Mouse (Mus musculus): Measurements from ENCODE around the gene Prdx2. TPM values are rescaled to one million over a fixed set of nuclear protein-coding genes. Genes with fewer than 3 reads are reported as not detected.

The Prdx2 gene
- polyA plus RNA-seq, 1 experiment from 2014 or later, result 965 TPM

DNA sequence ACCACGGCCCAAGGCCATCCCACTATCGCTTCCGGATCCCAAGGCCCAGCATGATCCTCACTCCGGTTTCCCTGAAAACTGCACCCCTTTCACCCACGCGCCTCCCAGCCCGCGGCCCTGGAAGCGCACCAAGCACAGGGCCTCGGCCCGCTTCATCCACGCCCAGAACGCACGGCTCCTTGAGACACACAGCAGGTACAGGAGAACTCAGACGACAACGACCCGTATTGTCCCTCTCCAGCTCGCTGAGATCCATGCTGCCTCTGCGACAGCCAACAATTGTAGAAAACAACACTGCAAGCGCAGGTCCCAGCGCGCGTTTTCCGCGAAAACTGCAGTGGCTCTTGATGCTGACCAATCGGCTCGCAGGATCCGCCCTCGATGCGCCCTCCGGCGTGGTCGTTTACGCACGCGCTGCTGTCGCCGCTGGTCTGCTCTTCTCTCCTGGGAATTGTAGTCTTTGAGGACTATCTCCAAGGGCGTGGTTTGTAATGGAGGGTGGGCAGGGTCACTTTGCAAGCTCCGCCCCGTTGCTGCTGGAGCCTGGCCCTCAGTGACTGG, 3.6 kb upstream of the Prdx2 start:
- Histone ChIP-seq H3K4me1 (ENCODE audit: control insufficient read depth, insufficient read depth, low read length) (peaks cover 23% of the 10 kb centered on the region), H3K4me2 (replicated peaks; ENCODE audit: low read depth, low read length) (peak overlapping the region; percentile 89)

DNA sequence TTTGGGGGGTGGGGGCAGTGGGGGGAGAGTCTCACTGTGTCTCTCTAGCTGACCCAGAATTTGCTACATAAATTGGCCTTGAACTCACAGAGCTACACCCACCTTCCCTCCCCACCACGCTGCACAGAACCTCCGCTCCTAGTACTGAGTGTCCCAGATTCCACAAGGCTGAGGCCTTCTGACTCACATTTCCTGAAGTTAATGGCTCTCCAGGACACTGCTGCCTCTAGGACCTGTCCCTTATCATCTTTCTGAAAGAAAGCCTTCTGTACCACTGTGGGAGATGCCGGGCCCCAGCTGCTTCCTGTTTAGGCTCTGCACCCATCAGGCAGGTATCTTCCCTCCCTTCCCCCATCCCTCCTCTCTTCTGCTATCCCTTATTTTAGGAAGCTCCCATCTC, 2.8 kb upstream of the Prdx2 start:
- ATAC-seq (ENCODE audit: low FRiP score, low TSS enrichment), result no peak; the same call in 1 of the 2 replicates
- H3K9me3 ChIP-seq (ENCODE audit: control insufficient read depth, low read length), result no peaks in the 10 kb centered on the region
- H3K27me3 ChIP-seq (ENCODE audit: control insufficient read depth, insufficient read depth, low read length), result no peaks in the 10 kb centered on the region
- H3K4me3 ChIP-seq (ENCODE audit: low read length), result no peak overlapping the region
- H3K4me1 ChIP-seq (ENCODE audit: control insufficient read depth, insufficient read depth, low read length), result peaks cover 27% of the 10 kb centered on the region
- 45% methylated on average over 3 of the region's 3 CpGs for WGBS
- peaks cover 11% of the 10 kb centered on the region; the same call in 1 of the 2 replicates for H3K36me3 ChIP-seq (ENCODE audit: control insufficient read depth, insufficient read depth, low read length)
- H3K4me2 ChIP-seq (replicated peaks; ENCODE audit: low read depth, low read length), result no peak overlapping the region
- H3K27ac ChIP-seq (ENCODE audit: low read depth, low read length), result no peak overlapping the region
- no peak overlapping the region for H3K9ac ChIP-seq (ENCODE audit: low read depth, low read length)

More for the DNA sequence above, 3.6 kb upstream of the Prdx2 start:
- Histone ChIP-seq H3K36me3 (ENCODE audit: control insufficient read depth, insufficient read depth, low read length) (peaks cover 11% of the 10 kb centered on the region; the same call in 1 of the 2 replicates), H3K9me3 (ENCODE audit: control insufficient read depth, low read length) (no peaks in the 10 kb centered on the region), H3K27me3 (ENCODE audit: control insufficient read depth, insufficient read depth, low read length) (no peaks in the 10 kb centered on the region), H3K27ac (ENCODE audit: low read depth, low read length) (peak overlapping the region; percentile 83; the same call in 1 of the 2 replicates), H3K4me3 (ENCODE audit: low read length) (peak overlapping the region; percentile 74), H3K9ac (ENCODE audit: low read depth, low read length) (peak overlapping the region; percentile 76)
- peak; percentile 86 for ATAC-seq (ENCODE audit: low FRiP score, low TSS enrichment)
- WGBS, result under 1% methylated on average over 40 of the region's 41 CpGs

GRCm38 (mm10) chr8:84967532-84968304, 1.7 kb upstream of the Prdx2 start:
- Histone ChIP-seq H3K4me3 (ENCODE audit: low read length) (no peak overlapping the region), H3K4me2 (replicated peaks; ENCODE audit: low read depth, low read length) (peak overlapping the region; percentile 69; the same call in 1 of the 2 replicates), H3K4me1 (ENCODE audit: control insufficient read depth, insufficient read depth, low read length) (peaks cover 27% of the 10 kb centered on the region), H3K27me3 (ENCODE audit: control insufficient read depth, insufficient read depth, low read length) (no peaks in the 10 kb centered on the region), H3K27ac (ENCODE audit: low read depth, low read length) (no peak overlapping the region), H3K9ac (ENCODE audit: low read depth, low read length) (no peak overlapping the region; the same call in 1 of the 2 replicates), H3K36me3 (ENCODE audit: control insufficient read depth, insufficient read depth, low read length) (peaks cover 20% of the 10 kb centered on the region; the same call in 1 of the 2 replicates), H3K9me3 (ENCODE audit: control insufficient read depth, low read length) (no peaks in the 10 kb centered on the region)
- 89% methylated on average over 13 of the region's 13 CpGs for WGBS
- ATAC-seq (ENCODE audit: low FRiP score, low TSS enrichment), result no peak

- ATAC-seq (ENCODE audit: low FRiP score, low TSS enrichment), result no peak
- H3K9me3 ChIP-seq (ENCODE audit: control insufficient read depth, low read length), result no peaks in the 10 kb centered on the region
- H3K9ac ChIP-seq (ENCODE audit: low read depth, low read length), result peak overlapping the region; percentile 90
- peaks cover 27% of the 10 kb centered on the region for H3K4me1 ChIP-seq (ENCODE audit: control insufficient read depth, insufficient read depth, low read length)
- peak overlapping the region; percentile 88 for H3K27ac ChIP-seq (ENCODE audit: low read depth, low read length)
- peaks cover 29% of the 10 kb centered on the region for H3K36me3 ChIP-seq (ENCODE audit: control insufficient read depth, insufficient read depth, low read length)
- no peaks in the 10 kb centered on the region for H3K27me3 ChIP-seq (ENCODE audit: control insufficient read depth, insufficient read depth, low read length)
- H3K4me3 ChIP-seq (ENCODE audit: low read length), result peak overlapping the region; percentile 76
- peak overlapping the region; percentile 69 for H3K4me2 ChIP-seq (replicated peaks; ENCODE audit: low read depth, low read length)
- WGBS, result 20% methylated on average over 2 of the region's 2 CpGs
These were observed 737 bp upstream of the Prdx2 start for GRCm38 (mm10) chr8:84968650-84969049.

GRCm38 (mm10) chr8:84970135-84970790, 876 bp downstream of the Prdx2 start:
- no peak for ATAC-seq (ENCODE audit: low FRiP score, low TSS enrichment)
- Histone ChIP-seq H3K4me2 (replicated peaks; ENCODE audit: low read depth, low read length) (peak overlapping the region; percentile 69), H3K27me3 (ENCODE audit: control insufficient read depth, insufficient read depth, low read length) (no peaks in the 10 kb centered on the region), H3K36me3 (ENCODE audit: control insufficient read depth, insufficient read depth, low read length) (peaks cover 38% of the 10 kb centered on the region), H3K9ac (ENCODE audit: low read depth, low read length) (peak overlapping the region; percentile 90), H3K9me3 (ENCODE audit: control insufficient read depth, low read length) (no peaks in the 10 kb centered on the region), H3K4me3 (ENCODE audit: low read length) (peak overlapping the region; percentile 76), H3K27ac (ENCODE audit: low read depth, low read length) (peak overlapping the region; percentile 88), H3K4me1 (ENCODE audit: control insufficient read depth, insufficient read depth, low read length) (peaks cover 21% of the 10 kb centered on the region)
- 7% methylated on average over 21 of the region's 21 CpGs for WGBS

DNA sequence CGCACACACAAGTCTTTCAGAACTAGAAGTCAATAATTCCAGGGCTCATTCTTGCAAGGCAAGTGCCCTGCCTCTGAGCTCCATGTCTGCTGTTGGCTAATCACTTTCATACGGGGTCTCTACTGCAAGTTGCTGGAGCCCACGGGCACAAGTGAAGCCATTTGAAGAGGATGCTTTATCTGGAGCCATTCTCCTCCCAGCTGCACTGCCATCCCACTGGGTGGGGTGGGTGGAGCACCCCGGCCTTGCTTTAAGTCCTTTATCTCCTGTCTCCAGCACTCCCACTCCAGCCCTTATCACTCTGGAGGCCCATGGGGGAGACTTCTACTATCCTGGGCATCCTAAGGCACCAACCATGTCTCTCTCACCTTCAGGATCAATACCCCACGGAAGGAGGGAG, 1.5 kb downstream of the Prdx2 start:
- H3K4me3 ChIP-seq (ENCODE audit: low read length), result peak overlapping the region; percentile 76
- peaks cover 38% of the 10 kb centered on the region for H3K36me3 ChIP-seq (ENCODE audit: control insufficient read depth, insufficient read depth, low read length)
- peak overlapping the region; percentile 69 for H3K4me2 ChIP-seq (replicated peaks; ENCODE audit: low read depth, low read length)
- peaks cover 24% of the 10 kb centered on the region for H3K4me1 ChIP-seq (ENCODE audit: control insufficient read depth, insufficient read depth, low read length)
- no peaks in the 10 kb centered on the region for H3K27me3 ChIP-seq (ENCODE audit: control insufficient read depth, insufficient read depth, low read length)
- H3K9ac ChIP-seq (ENCODE audit: low read depth, low read length), result peak overlapping the region; percentile 90; the same call in 1 of the 2 replicates
- H3K9me3 ChIP-seq (ENCODE audit: control insufficient read depth, low read length), result no peaks in the 10 kb centered on the region
- ATAC-seq (ENCODE audit: low FRiP score, low TSS enrichment), result no peak
- WGBS, result 77% methylated on average over 5 of the region's 5 CpGs
- no peak overlapping the region for H3K27ac ChIP-seq (ENCODE audit: low read depth, low read length)

GRCm38 (mm10) chr8:84973079-84973478, 3.7 kb downstream of the Prdx2 start:
- Histone ChIP-seq H3K36me3 (ENCODE audit: control insufficient read depth, insufficient read depth, low read length) (peaks cover 38% of the 10 kb centered on the region), H3K27me3 (ENCODE audit: control insufficient read depth, insufficient read depth, low read length) (no peaks in the 10 kb centered on the region; the same call in 1 of the 2 replicates), H3K9me3 (ENCODE audit: control insufficient read depth, low read length) (no peaks in the 10 kb centered on the region), H3K4me3 (ENCODE audit: low read length) (no peak overlapping the region), H3K27ac (ENCODE audit: low read depth, low read length) (no peak overlapping the region), H3K9ac (ENCODE audit: low read depth, low read length) (no peak overlapping the region), H3K4me2 (replicated peaks; ENCODE audit: low read depth, low read length) (no peak overlapping the region), H3K4me1 (ENCODE audit: control insufficient read depth, insufficient read depth, low read length) (peaks cover 37% of the 10 kb centered on the region)
- 93% methylated on average over 1 of the region's 1 CpGs for WGBS
- ATAC-seq (ENCODE audit: low FRiP score, low TSS enrichment), result no peak

DNA sequence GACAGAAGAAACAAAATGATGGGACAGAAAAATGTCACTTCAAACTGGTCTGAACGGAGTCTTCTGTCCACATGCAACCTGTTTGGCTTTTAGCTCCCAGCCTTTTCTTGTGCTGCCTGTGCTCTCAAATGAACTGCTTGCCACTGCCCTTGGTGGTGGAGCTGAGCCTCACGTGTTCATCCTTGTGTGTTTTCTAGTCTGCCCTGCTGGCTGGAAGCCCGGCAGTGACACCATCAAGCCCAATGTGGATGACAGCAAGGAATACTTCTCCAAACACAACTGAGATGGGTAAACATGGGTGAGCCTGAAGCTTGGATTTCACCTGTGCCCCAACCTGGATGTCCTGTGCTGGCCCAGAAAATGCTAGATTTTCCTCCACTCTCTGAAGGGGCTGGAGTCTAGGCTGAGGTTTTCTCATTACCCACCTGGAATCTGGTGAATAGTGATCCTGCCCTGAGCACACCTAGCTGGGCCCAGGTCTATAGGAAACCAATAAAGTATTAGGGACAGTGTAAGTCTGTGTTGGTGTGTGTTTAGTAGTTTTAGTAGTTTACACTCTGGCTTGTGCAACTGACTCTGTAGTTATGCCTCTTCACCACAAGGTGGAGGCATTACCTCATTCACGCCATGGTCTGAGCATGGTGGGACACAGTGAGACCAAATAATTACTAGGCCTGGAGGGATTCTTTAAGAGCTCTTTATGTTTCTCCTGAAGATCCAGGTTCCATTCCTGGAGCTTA, 4.6 kb downstream of the Prdx2 start:
- Histone ChIP-seq H3K27ac (ENCODE audit: low read depth, low read length) (no peak overlapping the region), H3K4me1 (ENCODE audit: control insufficient read depth, insufficient read depth, low read length) (peaks cover 36% of the 10 kb centered on the region), H3K4me2 (replicated peaks; ENCODE audit: low read depth, low read length) (no peak overlapping the region), H3K9me3 (ENCODE audit: control insufficient read depth, low read length) (no peaks in the 10 kb centered on the region), H3K27me3 (ENCODE audit: control insufficient read depth, insufficient read depth, low read length) (no peaks in the 10 kb centered on the region; the same call in 1 of the 2 replicates), H3K36me3 (ENCODE audit: control insufficient read depth, insufficient read depth, low read length) (peaks cover 38% of the 10 kb centered on the region), H3K4me3 (ENCODE audit: low read length) (no peak overlapping the region), H3K9ac (ENCODE audit: low read depth, low read length) (no peak overlapping the region)
- ATAC-seq (ENCODE audit: low FRiP score, low TSS enrichment), result no peak; the same call in 1 of the 2 replicates
- 76% methylated on average over 4 of the region's 4 CpGs for WGBS

All from kidney, embryonic 14.5 days (tissue).